9 mouse cellular contexts compared by ENCODE assay signal in the genomic region with DNA sequence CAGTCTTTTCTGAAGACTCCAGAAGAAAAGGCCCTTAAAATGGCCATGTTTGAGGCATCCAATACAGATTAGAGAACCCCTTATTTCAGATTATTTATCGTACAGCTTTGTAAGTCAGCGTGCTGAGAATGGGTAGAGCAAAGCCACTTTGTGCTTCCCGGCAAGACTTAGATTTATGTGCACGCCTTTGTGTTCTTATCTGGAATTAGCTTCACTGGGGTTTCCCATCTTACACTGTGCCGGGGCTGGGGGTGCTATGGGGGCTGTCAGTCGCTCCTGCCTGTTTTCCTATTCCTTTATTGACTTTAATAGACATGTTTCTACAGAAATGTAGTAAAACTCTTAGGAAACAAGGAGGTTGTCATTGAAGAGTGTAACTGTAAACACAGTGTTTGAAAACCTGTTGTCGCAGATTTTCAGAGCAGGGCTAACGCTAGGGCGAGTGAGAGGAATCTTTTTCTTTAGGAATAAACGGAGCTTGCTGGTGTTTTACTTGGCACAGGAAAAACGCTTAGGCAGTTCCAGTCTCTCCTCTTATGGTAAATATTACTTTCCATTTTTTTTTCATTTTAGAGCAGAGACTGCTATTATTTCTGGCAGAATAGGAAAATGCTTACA. TPM values are rescaled to one million over a fixed set of nuclear protein-coding genes. Genes with fewer than 3 reads are reported as not detected.
DNase-seq lines count a peak whose midpoint lies in the region; ATAC-seq lines count a peak whose summit lies in the region.
"Had no signal": no experiment of that assay in that cellular context is flagged by ENCODE, and none has a peak within 500 bp of the region (broad histone marks: within the 10 kb centered on the region; RNA-seq: fewer than 3 reads in every experiment).

No protein-coding gene starts in this region.

- DNase-seq in heart, embryonic 10.5 days (ENCODE audit: low spot score): no peak
- no peak for DNase-seq in heart, adult 9 months (ENCODE audit: low spot score in 2 of 2)
- DNase-seq in brain, adult 2 months (ENCODE audit: low read depth, low spot score): peak; percentile 51
- DNase-seq in midbrain, embryonic 10.5 days (ENCODE audit: low spot score): no peak
- DNase-seq in MN1 (ENCODE audit: low spot score): no peak
- DNase-seq in ovary, postnatal 10 days (ENCODE audit: low spot score): no peak
- DNase-seq: thymus, adult 2 months had no signal

- 51% methylated on average over 11 of the region's 11 CpGs for WGBS in heart, embryonic 10.5 days
- 24% methylated on average over 11 of the region's 11 CpGs for WGBS in heart, embryonic 16.5 days
- 89% methylated on average over 11 of the region's 11 CpGs for WGBS in midbrain, embryonic 10.5 days

- no peaks in the 10 kb centered on the region for H3K9me3 ChIP-seq in heart, embryonic 10.5 days
- H3K9me3 ChIP-seq in heart, embryonic 16.5 days (replicated peaks; ENCODE audit: control insufficient read depth, low read length): no peaks in the 10 kb centered on the region
- H3K9me3 ChIP-seq in midbrain, embryonic 10.5 days (replicated peaks): no peaks in the 10 kb centered on the region

- ATAC-seq in heart, embryonic 16.5 days (replicated peaks; ENCODE audit: extremely low read depth, insufficient read depth, low FRiP score): no peak
- ATAC-seq in monocyte, adult 5-6 weeks (replicated peaks; ENCODE audit: insufficient number of reproducible peaks, low FRiP score, low TSS enrichment, poor library complexity, severe bottlenecking): no peak

- H3K9ac ChIP-seq in heart, embryonic 16.5 days (ENCODE audit: low read length): peak overlapping the region; percentile 71

- peaks cover 37% of the 10 kb centered on the region for H3K4me1 ChIP-seq in heart, embryonic 10.5 days
- H3K4me1 ChIP-seq in heart, embryonic 16.5 days (ENCODE audit: control insufficient read depth, insufficient read depth, low read length): peaks cover 31% of the 10 kb centered on the region
- H3K4me1 ChIP-seq in midbrain, embryonic 10.5 days: peaks cover 37% of the 10 kb centered on the region

- peak overlapping the region; percentile 75 for H3K27ac ChIP-seq in heart, embryonic 10.5 days
- peak overlapping the region; percentile 87 for H3K27ac ChIP-seq in heart, embryonic 16.5 days (ENCODE audit: low read length)
- H3K27ac ChIP-seq in midbrain, embryonic 10.5 days (replicated peaks): 0 out of 2 replicates have a peak overlapping the region, but pooled peaks have one; percentile 17

- H3K27me3 ChIP-seq in heart, embryonic 10.5 days (ENCODE audit: insufficient read depth, poor library complexity, severe bottlenecking): no peaks in the 10 kb centered on the region
- H3K27me3 ChIP-seq in heart, embryonic 16.5 days (ENCODE audit: control insufficient read depth, insufficient read depth, low read length): no peaks in the 10 kb centered on the region
- peaks cover 24% of the 10 kb centered on the region for H3K27me3 ChIP-seq in midbrain, embryonic 10.5 days (ENCODE audit: low read depth, poor library complexity, severe bottlenecking)

- peak overlapping the region; percentile 85 for H3K4me2 ChIP-seq in heart, embryonic 16.5 days (ENCODE audit: low read depth, low read length)

- H3K36me3 ChIP-seq in heart, embryonic 10.5 days: peaks cover 7% of the 10 kb centered on the region; the same call in 1 of the 2 replicates
- peaks cover 3% of the 10 kb centered on the region; the same call in 1 of the 2 replicates for H3K36me3 ChIP-seq in heart, embryonic 16.5 days (ENCODE audit: control insufficient read depth, insufficient read depth)
- H3K36me3 ChIP-seq in midbrain, embryonic 10.5 days: peaks cover 6% of the 10 kb centered on the region

- peak overlapping the region; percentile 40 for H3K4me3 ChIP-seq in heart, embryonic 10.5 days
- peak overlapping the region; percentile 75 for H3K4me3 ChIP-seq in heart, embryonic 16.5 days (ENCODE audit: low read length)
- peak overlapping the region; percentile 27; the same call in 1 of the 2 replicates for H3K4me3 ChIP-seq in midbrain, embryonic 10.5 days

RNA-seq across cellular contexts. Expression of gene Lhfp, which starts 3.5 kb away (rescaled TPM):
- polyA plus RNA-seq in heart, embryonic 10.5 days (2016; fragmentation: Nextera tagmentation; extraction: Ambion mirVana): 50.8 and 65.4 TPM in 2 replicates
- 100 and 104 TPM in 2 replicates for polyA plus RNA-seq in heart, embryonic 16.5 days (2015; fragmentation: Nextera tagmentation; extraction: Ambion mirVana)
- 43.5 and 52.9 TPM in 2 replicates for polyA plus RNA-seq in midbrain, embryonic 10.5 days (2016; fragmentation: Nextera tagmentation; extraction: Ambion mirVana)
- total RNA-seq in monocyte, adult 5-6 weeks (2017): 0.29 to 1.8 TPM (median 0.43 TPM) in 3 replicates

RNA-seq across cellular contexts. Expression of gene Cog6, which starts 27.8 kb away (rescaled TPM):
- 45.0 and 57.7 TPM in 2 replicates for polyA plus RNA-seq in heart, embryonic 10.5 days (2016; fragmentation: Nextera tagmentation; extraction: Ambion mirVana)
- 57.4 and 59.0 TPM in 2 replicates for polyA plus RNA-seq in heart, embryonic 16.5 days (2015; fragmentation: Nextera tagmentation; extraction: Ambion mirVana)
- polyA plus RNA-seq in midbrain, embryonic 10.5 days (2016; fragmentation: Nextera tagmentation; extraction: Ambion mirVana): 38.9 and 45.7 TPM in 2 replicates
- total RNA-seq in monocyte, adult 5-6 weeks (2017): 31.6 to 42.1 TPM (median 34.8 TPM) in 3 replicates

Comparison
In these comparisons a context has a peak if more than half of its experiments do, and no peak if none do; other contexts are left out.
1. H3K27ac ChIP-seq: peak in every context shown above with its lines; median percentile 87 in heart, embryonic 16.5 days; 75 in heart, embryonic 10.5 days; 17 in midbrain, embryonic 10.5 days.